Mouse (Mus musculus): ENCODE results near the gene Slc8b1.

Slc8b1 gene

GRCm38 (mm10) chr5:120567761-120568211 is 56.8 kb downstream of the Slc8b1 start:
- no peak for DNase-seq (ENCODE audit: low spot score)

- DNase-seq (ENCODE audit: low spot score), result no peak
These were observed 57.4 kb downstream of the Slc8b1 start for GRCm38 (mm10) chr5:120568336-120568768.

GRCm38 (mm10) chr5:120568964-120569363 is 58.0 kb downstream of the Slc8b1 start:
- DNase-seq (ENCODE audit: low spot score), result no peak

- no peak for DNase-seq (ENCODE audit: low spot score)
These were observed 58.8 kb downstream of the Slc8b1 start for GRCm38 (mm10) chr5:120569791-120570190.

- DNase-seq (ENCODE audit: low spot score), result no peak
These were observed 59.4 kb downstream of the Slc8b1 start for GRCm38 (mm10) chr5:120570289-120570897.

GRCm38 (mm10) chr5:120571056-120571740 is 60.2 kb downstream of the Slc8b1 start:
- DNase-seq (ENCODE audit: low spot score), result no peak

GRCm38 (mm10) chr5:120574469-120575063 is 63.6 kb downstream of the Slc8b1 start:
- no peak for DNase-seq (ENCODE audit: low spot score)

- no peak for DNase-seq (ENCODE audit: low spot score)
These were observed 65.9 kb downstream of the Slc8b1 start for GRCm38 (mm10) chr5:120576781-120577301.

GRCm38 (mm10) chr5:120577935-120578441 is 67.0 kb downstream of the Slc8b1 start:
- DNase-seq (ENCODE audit: low spot score), result no peak

GRCm38 (mm10) chr5:120578504-120579081 is 67.6 kb downstream of the Slc8b1 start:
- DNase-seq (ENCODE audit: low spot score), result peak; percentile 82

- peak; percentile 55 for DNase-seq (ENCODE audit: low spot score)
These were observed 68.4 kb downstream of the Slc8b1 start for GRCm38 (mm10) chr5:120579211-120579897.

- no peak for DNase-seq (ENCODE audit: low spot score)
These were observed 69.1 kb downstream of the Slc8b1 start for GRCm38 (mm10) chr5:120579898-120580626.

GRCm38 (mm10) chr5:120582002-120582401 is 71.0 kb downstream of the Slc8b1 start:
- DNase-seq (ENCODE audit: low spot score), result no peak

GRCm38 (mm10) chr5:120583511-120583910 is 72.5 kb downstream of the Slc8b1 start:
- no peak for DNase-seq (ENCODE audit: low spot score)

All from ovary, adult 18-20 months (tissue).